Mouse (Mus musculus): Measurements from ENCODE around the gene Dusp22. TPM values are rescaled to one million over a fixed set of nuclear protein-coding genes. Genes with fewer than 3 reads are reported as not detected.

Dusp22 gene
- polyA plus RNA-seq, 1 experiment = 10.3 TPM

DNA sequence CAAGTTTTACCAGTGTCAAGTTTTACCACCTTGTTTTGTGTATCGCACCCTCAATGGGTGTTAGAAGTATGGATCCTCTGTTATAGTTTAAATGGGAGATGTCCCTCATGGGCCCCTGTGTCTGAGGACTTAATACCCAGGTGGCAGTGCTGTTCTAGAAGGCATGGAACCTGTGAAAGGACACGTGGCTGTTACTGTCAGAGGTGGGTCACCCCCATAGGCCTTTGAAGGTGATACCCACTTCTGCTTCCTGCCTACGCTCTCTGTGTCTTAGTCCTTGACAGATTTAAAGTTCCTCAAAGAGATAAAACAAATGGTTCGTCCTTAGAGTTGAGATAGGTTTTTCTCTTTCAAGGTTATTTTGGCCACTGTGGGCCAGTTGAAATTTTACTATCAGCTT lies 23.3 kb upstream of the Dusp22 start:
- no peak overlapping the region for H3K4me3 ChIP-seq (ENCODE audit: extremely low read depth, insufficient read depth, insufficient read length)
- TF ChIP-seq POLR2A (IDR thresholded peaks at IDR 0.05; ENCODE audit: low read depth, low read length) (no peak), CTCF (IDR thresholded peaks at IDR 0.05; ENCODE audit: extremely low read depth, insufficient read depth, insufficient read length, insufficient replicate concordance) (no peak)
- DNase-seq (ENCODE audit: low read depth in 1 of 2, low spot score in 2 of 2) = peak; percentile 42 to 45
- H3K27me3 ChIP-seq (ENCODE audit: control insufficient read depth, insufficient read depth, low read length) = no peaks in the 10 kb centered on the region
- 38% methylated on average over 4 of the region's 4 CpGs for WGBS
- H3K36me3 ChIP-seq (ENCODE audit: control insufficient read depth, insufficient read depth, low read length) = no peaks in the 10 kb centered on the region
- H3K4me1 ChIP-seq (ENCODE audit: control insufficient read depth, insufficient read depth, insufficient read length) = peaks cover 8% of the 10 kb centered on the region
- no peak overlapping the region for H3K27ac ChIP-seq (ENCODE audit: insufficient read depth, low read length)

DNA sequence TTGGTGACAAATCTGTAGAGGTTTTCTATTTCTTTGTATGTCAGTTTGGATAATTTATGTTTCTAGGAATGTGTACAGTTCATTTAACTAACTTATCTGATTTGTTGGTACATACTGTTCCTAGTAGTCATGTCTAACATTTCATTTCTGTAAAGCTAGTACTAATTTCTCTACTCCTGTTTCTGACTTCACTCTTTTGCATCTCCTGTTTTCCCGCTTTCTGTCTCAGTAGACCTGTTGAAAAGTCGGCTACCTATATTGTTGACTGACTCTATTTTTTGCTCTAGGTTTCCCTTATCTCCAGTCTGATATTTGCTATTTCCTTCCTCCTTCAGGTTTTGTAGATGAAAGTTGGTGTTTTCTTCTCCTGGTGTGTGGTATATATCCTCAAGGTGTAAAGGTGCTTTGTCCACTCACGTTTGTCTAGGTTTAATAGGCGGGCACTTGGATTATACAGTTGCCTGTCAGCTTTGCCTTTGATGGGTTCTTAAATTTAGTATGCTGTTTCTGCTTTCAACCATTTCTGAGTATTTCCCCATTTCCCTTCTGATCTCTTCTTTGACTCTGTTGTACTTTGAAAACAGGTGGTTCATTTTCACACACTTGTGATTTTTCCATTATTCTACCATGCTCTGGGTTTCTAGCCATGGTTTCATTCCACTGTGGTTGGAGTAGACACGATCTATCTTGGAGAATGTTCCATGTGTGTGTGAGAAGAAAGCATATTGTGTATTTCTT lies 21.3 kb upstream of the Dusp22 start:
- H3K4me3 ChIP-seq (ENCODE audit: extremely low read depth, insufficient read depth, insufficient read length) = no peak overlapping the region
- 30% methylated on average over 5 of the region's 5 CpGs for WGBS
- no peaks in the 10 kb centered on the region for H3K27me3 ChIP-seq (ENCODE audit: control insufficient read depth, insufficient read depth, low read length)
- no peak for TF ChIP-seq POLR2A (IDR thresholded peaks at IDR 0.05; ENCODE audit: low read depth, low read length)
- no peak for TF ChIP-seq CTCF (IDR thresholded peaks at IDR 0.05; ENCODE audit: extremely low read depth, insufficient read depth, insufficient read length, insufficient replicate concordance)
- no peak for DNase-seq (ENCODE audit: low read depth in 1 of 2, low spot score in 2 of 2)
- H3K36me3 ChIP-seq (ENCODE audit: control insufficient read depth, insufficient read depth, low read length) = no peaks in the 10 kb centered on the region
- peaks cover 3% of the 10 kb centered on the region for H3K4me1 ChIP-seq (ENCODE audit: control insufficient read depth, insufficient read depth, insufficient read length)
- no peak overlapping the region; the same call in 1 of the 2 replicates for H3K27ac ChIP-seq (ENCODE audit: insufficient read depth, low read length)

DNA sequence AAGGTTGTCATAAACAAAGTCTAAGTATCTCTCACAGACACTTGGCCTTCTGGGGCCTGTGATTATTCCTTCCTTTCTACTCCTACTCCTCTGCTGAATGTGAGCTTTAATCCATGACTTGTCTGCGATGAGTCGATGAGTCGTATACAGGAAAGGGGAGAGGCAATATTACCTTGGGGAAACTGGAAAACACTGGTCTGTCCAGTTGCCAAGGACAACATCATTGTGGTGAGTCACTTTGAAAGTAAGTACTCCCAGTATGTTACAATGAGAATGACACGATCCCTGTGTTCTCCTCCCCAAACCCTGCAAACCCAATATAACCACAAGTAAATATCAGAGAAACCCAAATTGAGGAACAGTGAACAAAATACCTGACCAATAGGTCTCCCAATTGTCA lies 17.7 kb upstream of the Dusp22 start:
- Histone ChIP-seq H3K4me1 (ENCODE audit: control insufficient read depth, insufficient read depth, insufficient read length) (no peaks in the 10 kb centered on the region), H3K36me3 (ENCODE audit: control insufficient read depth, insufficient read depth, low read length) (no peaks in the 10 kb centered on the region), H3K27ac (ENCODE audit: insufficient read depth, low read length) (no peak overlapping the region), H3K4me3 (ENCODE audit: extremely low read depth, insufficient read depth, insufficient read length) (no peak overlapping the region), H3K27me3 (ENCODE audit: control insufficient read depth, insufficient read depth, low read length) (no peaks in the 10 kb centered on the region)
- TF ChIP-seq CTCF (IDR thresholded peaks at IDR 0.05; ENCODE audit: extremely low read depth, insufficient read depth, insufficient read length, insufficient replicate concordance) (no peak), POLR2A (IDR thresholded peaks at IDR 0.05; ENCODE audit: low read depth, low read length) (no peak)
- WGBS = 81% methylated on average over 4 of the region's 4 CpGs
- DNase-seq (ENCODE audit: low read depth in 1 of 2, low spot score in 2 of 2) = no peak

DNA sequence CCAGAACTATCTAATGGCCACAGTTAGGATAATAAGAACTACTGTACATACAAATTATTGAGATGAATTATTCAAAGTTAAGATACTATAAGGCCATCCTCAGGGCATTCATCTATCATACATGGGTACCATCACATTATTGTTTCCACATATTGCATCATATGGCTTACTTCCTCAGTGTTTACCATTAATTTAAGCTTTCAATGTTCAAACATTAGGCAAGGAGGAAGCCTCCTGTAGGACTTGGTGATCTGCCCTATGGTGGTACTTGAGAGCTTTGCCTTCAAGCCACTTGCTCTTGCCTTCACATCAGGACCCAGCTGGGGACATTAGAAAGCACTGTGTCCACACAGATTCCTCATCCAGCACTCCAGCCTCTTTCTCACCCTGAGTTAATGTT lies 11.3 kb upstream of the Dusp22 start:
- Histone ChIP-seq H3K36me3 (ENCODE audit: control insufficient read depth, insufficient read depth, low read length) (no peaks in the 10 kb centered on the region), H3K27me3 (ENCODE audit: control insufficient read depth, insufficient read depth, low read length) (no peaks in the 10 kb centered on the region), H3K4me1 (ENCODE audit: control insufficient read depth, insufficient read depth, insufficient read length) (no peaks in the 10 kb centered on the region), H3K27ac (ENCODE audit: insufficient read depth, low read length) (no peak overlapping the region), H3K4me3 (ENCODE audit: extremely low read depth, insufficient read depth, insufficient read length) (no peak overlapping the region)
- no peak for DNase-seq (ENCODE audit: low read depth in 1 of 2, low spot score in 2 of 2)
- TF ChIP-seq POLR2A (IDR thresholded peaks at IDR 0.05; ENCODE audit: low read depth, low read length) = no peak
- no peak for TF ChIP-seq CTCF (IDR thresholded peaks at IDR 0.05; ENCODE audit: extremely low read depth, insufficient read depth, insufficient read length, insufficient replicate concordance)

DNA sequence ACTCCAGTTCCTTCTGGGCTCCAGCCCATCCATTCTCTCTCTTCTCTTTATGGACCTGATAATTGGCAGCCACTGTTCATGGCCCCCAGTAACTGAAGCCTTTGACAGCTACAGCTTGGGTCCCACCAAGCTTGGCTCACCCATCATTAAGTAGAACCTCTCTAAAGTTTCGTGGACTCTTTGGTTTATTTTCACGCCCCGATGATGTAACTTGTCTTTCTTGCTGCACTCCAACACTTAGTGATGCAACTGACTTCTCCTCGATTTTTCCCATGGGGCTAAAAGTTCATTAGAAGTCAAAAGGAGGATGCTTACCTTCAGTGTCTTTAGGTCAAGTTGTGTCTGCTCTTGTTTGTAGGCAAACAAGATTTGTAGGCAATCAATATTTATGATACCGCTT lies 10.6 kb upstream of the Dusp22 start:
- Histone ChIP-seq H3K4me1 (ENCODE audit: control insufficient read depth, insufficient read depth, insufficient read length) (no peaks in the 10 kb centered on the region), H3K4me3 (ENCODE audit: extremely low read depth, insufficient read depth, insufficient read length) (no peak overlapping the region; the same call in 1 of the 2 replicates), H3K27me3 (ENCODE audit: control insufficient read depth, insufficient read depth, low read length) (no peaks in the 10 kb centered on the region), H3K36me3 (ENCODE audit: control insufficient read depth, insufficient read depth, low read length) (no peaks in the 10 kb centered on the region), H3K27ac (ENCODE audit: insufficient read depth, low read length) (no peak overlapping the region)
- WGBS = 90% methylated on average over 5 of the region's 5 CpGs
- TF ChIP-seq POLR2A (IDR thresholded peaks at IDR 0.05; ENCODE audit: low read depth, low read length) (no peak), CTCF (IDR thresholded peaks at IDR 0.05; ENCODE audit: extremely low read depth, insufficient read depth, insufficient read length, insufficient replicate concordance) (no peak)
- no peak for DNase-seq (ENCODE audit: low read depth in 1 of 2, low spot score in 2 of 2)

DNA sequence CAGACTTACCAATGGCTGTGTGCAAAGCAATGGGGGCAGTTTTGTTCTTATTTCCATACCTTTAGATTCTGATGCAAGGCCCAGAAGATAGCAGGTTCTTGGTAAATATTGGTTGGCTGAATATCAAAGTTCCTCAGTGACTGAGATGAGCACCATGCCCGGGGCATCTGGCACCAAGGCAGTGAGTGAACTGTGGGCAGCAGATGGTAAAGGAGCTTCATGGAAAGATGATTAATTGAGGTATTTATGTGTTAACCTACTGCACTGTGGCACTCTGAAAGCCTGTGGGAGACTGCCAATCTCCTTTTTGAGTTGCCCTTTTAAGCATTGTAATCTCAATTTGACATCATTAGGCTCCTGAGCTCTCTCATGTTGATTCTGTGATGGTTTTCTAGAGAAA lies 9.1 kb upstream of the Dusp22 start:
- Histone ChIP-seq H3K27me3 (ENCODE audit: control insufficient read depth, insufficient read depth, low read length) (no peaks in the 10 kb centered on the region), H3K36me3 (ENCODE audit: control insufficient read depth, insufficient read depth, low read length) (no peaks in the 10 kb centered on the region), H3K27ac (ENCODE audit: insufficient read depth, low read length) (no peak overlapping the region), H3K4me3 (ENCODE audit: extremely low read depth, insufficient read depth, insufficient read length) (no peak overlapping the region), H3K4me1 (ENCODE audit: control insufficient read depth, insufficient read depth, insufficient read length) (peaks cover 4% of the 10 kb centered on the region; the same call in 1 of the 2 replicates)
- TF ChIP-seq POLR2A (IDR thresholded peaks at IDR 0.05; ENCODE audit: low read depth, low read length) (no peak), CTCF (IDR thresholded peaks at IDR 0.05; ENCODE audit: extremely low read depth, insufficient read depth, insufficient read length, insufficient replicate concordance) (no peak)
- DNase-seq (ENCODE audit: low read depth in 1 of 2, low spot score in 2 of 2) = no peak
- 93% methylated on average over 1 of the region's 1 CpGs for WGBS

DNA sequence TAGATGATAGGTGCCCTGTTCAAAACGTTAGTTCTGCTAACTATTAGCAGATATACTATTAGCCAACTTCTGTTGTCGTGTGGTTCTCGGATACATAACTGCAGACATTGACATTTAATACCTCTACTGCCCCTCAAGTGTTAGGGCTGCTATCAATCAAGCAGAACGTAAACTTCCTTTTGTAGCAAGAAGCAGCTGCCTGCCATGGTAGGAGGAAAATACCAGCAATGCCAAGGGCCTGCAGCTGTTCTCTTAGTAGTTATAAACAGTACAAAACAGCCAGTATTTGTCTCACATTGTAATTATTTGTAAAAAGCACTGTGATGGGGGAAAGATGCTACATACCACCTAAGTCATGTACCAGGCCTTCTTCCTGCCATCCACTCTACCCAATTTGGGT lies 6.7 kb upstream of the Dusp22 start:
- H3K27me3 ChIP-seq (ENCODE audit: control insufficient read depth, insufficient read depth, low read length) = no peaks in the 10 kb centered on the region
- WGBS = 37% methylated on average over 4 of the region's 4 CpGs
- H3K4me1 ChIP-seq (ENCODE audit: control insufficient read depth, insufficient read depth, insufficient read length) = peaks cover 4% of the 10 kb centered on the region; the same call in 1 of the 2 replicates
- no peak overlapping the region for H3K27ac ChIP-seq (ENCODE audit: insufficient read depth, low read length)
- DNase-seq (ENCODE audit: low read depth in 1 of 2, low spot score in 2 of 2) = no peak
- TF ChIP-seq POLR2A (IDR thresholded peaks at IDR 0.05; ENCODE audit: low read depth, low read length) (no peak), CTCF (IDR thresholded peaks at IDR 0.05; ENCODE audit: extremely low read depth, insufficient read depth, insufficient read length, insufficient replicate concordance) (no peak)
- no peak overlapping the region for H3K4me3 ChIP-seq (ENCODE audit: extremely low read depth, insufficient read depth, insufficient read length)
- no peaks in the 10 kb centered on the region for H3K36me3 ChIP-seq (ENCODE audit: control insufficient read depth, insufficient read depth, low read length)

Measured in spleen, adult 2 months (tissue).